Mouse (Mus musculus): ENCODE data around the gene Dbi.

DNA sequence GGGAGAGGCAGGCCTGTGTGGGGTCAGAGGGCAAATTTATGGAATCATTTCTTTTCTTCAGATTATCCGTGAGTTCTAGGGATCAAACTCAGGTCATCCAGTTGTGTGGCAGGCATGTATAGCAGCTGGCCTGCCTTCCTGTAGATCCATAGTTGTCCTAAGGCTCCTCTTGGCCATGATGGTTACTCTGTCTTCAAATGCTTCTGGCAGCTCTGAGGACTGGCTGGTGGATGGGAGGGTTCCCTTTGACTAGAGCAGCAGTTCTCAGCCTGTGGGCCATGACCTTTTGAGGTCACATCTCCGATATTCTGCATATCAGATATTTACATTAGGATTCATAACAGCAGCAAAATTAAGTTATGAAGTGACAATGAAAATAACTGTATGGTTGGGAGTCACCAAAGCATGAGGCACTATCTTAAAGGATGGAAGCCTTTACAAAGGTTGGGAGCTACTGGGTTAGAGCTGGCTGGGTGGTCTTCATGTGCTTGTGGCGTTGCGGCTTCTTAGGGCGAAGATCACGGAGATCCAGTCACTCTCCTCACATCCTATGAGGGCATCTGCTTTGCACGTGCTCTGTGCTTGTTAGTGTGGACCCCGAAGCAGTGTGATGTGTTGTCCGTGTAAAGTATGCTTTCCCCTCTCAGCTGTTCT is 37.7 kb upstream of the Dbi start:
- TF ChIP-seq EP300 (IDR thresholded peaks at IDR 0.05; ENCODE audit: insufficient read depth, low read depth, low read length) (no peak), CTCF (IDR thresholded peaks at IDR 0.05; ENCODE audit: low read depth, low read length) (no peak), POLR2A (IDR thresholded peaks at IDR 0.05; ENCODE audit: insufficient read depth, low read length) (no peak)
